Mouse (Mus musculus): ENCODE results near the gene Dennd5b.

DNA sequence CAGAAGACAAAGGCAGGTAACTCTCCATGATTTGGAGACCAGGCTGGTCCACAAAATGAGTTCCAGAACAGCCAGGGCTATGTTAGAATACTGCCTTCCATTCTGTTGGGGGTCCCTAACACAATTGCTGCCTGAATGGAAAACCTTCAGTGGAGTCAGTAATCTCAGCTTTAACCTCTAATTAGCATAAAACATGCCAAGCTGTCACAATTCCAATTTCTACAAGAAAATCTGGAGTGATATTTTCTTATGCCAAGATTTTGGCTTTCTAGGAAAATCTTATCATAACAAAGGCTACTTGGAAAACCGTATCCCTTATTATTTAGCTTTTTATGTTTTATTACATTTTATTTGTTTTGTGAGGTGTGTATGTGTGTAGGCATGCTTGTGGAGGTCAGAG is 2.0 kb upstream of the Dennd5b start:
- no peak for TF ChIP-seq TAL1 (conservative IDR thresholded peaks at IDR 0.05; ENCODE audit: low read depth, low read length)
- TF ChIP-seq CTCF (IDR thresholded peaks at IDR 0.05; ENCODE audit: low read depth, low read length), result no peak
- TF ChIP-seq GATA2 (IDR thresholded peaks at IDR 0.05; ENCODE audit: borderline replicate concordance, low read depth, low read length), result no peak
- TF ChIP-seq GATA1 (IDR thresholded peaks at IDR 0.05; ENCODE audit: borderline replicate concordance, low read length), result no peak
